29 mouse cellular contexts compared by ENCODE assay signal in genomic region chr8:104371121-104371520, GRCm38 (mm10). TPM values are rescaled to one million over a fixed set of nuclear protein-coding genes. Genes with fewer than 3 reads are reported as not detected.
"Had no signal": no experiment of that assay in that cellular context is flagged by ENCODE, and none has a peak within 500 bp of the region (broad histone marks: within the 10 kb centered on the region; RNA-seq: fewer than 3 reads in every experiment).

No protein-coding gene starts in this region.

- H3K36me3 ChIP-seq: midbrain, embryonic 13.5 days; neural tube, embryonic 12.5 days; neural tube, embryonic 15.5 days; stomach, embryonic 15.5 days had no signal

- DNase-seq: kidney, adult 18-20 months; kidney, adult 9 months; kidney, postnatal 14 days; layer of hippocampus, adult 9-11 months; liver; liver, postnatal 0 days; lung, embryonic 14.5 days; right cerebral cortex, adult 18-20 months; right cerebral cortex, postnatal 14 days; spleen, adult 18-20 months; thymus, postnatal 25 days had no signal

- H3K27ac ChIP-seq: layer of hippocampus, adult 2 months; limb, embryonic 10.5 days; limb, embryonic 13.5 days; liver, embryonic 14.5 days; midbrain, embryonic 13.5 days; neural tube, embryonic 12.5 days; neural tube, embryonic 15.5 days; stomach, embryonic 15.5 days had no signal

- H3K4me2 ChIP-seq: limb, embryonic 13.5 days; lung, embryonic 14.5 days; midbrain, embryonic 13.5 days; neural tube, embryonic 12.5 days; neural tube, embryonic 15.5 days; stomach, embryonic 15.5 days had no signal

- H3K4me3 ChIP-seq: layer of hippocampus, adult 2 months; limb, embryonic 10.5 days; limb, embryonic 13.5 days; midbrain, embryonic 13.5 days; neural tube, embryonic 12.5 days; neural tube, embryonic 15.5 days; stomach, embryonic 15.5 days had no signal

- ATAC-seq: liver, postnatal 0 days; lung, postnatal 0 days; midbrain, embryonic 13.5 days had no signal

- H3K9ac ChIP-seq: limb, embryonic 13.5 days; liver, embryonic 14.5 days; liver, postnatal 0 days; lung, embryonic 14.5 days; midbrain, embryonic 13.5 days; neural tube, embryonic 12.5 days; neural tube, embryonic 15.5 days; stomach, embryonic 15.5 days had no signal

- H3K9me3 ChIP-seq: limb, embryonic 10.5 days; limb, embryonic 13.5 days; midbrain, embryonic 13.5 days; neural tube, embryonic 12.5 days; neural tube, embryonic 15.5 days; stomach, embryonic 15.5 days had no signal

- H3K27me3 ChIP-seq: limb, embryonic 13.5 days; midbrain, embryonic 13.5 days; neural tube, embryonic 12.5 days; neural tube, embryonic 15.5 days; stomach, embryonic 15.5 days had no signal

RNA-seq across cellular contexts. Expression of gene Cmtm2b, which starts 49.1 kb away (rescaled TPM):
- total RNA-seq: layer of hippocampus, adult 2 months; layer of hippocampus, postnatal 25 days; left cerebral cortex, adult 18-20 months; left cerebral cortex, postnatal 25 days; megakaryocyte, adult 5-6 weeks; midbrain, postnatal 0 days had no signal
- polyA plus RNA-seq: kidney, embryonic 16.5 days; large intestine, adult 2 months; limb, embryonic 10.5 days; limb, embryonic 13.5 days; liver, embryonic 14.5 days; liver, postnatal 0 days; lung, embryonic 14.5 days; lung, postnatal 0 days; macrophage; midbrain, embryonic 13.5 days; midbrain, postnatal 0 days; neural tube, embryonic 12.5 days; neural tube, embryonic 15.5 days; stomach, embryonic 15.5 days; thymus, postnatal 0 days had no signal

RNA-seq across cellular contexts. Expression of gene Gm11020, which starts 49.8 kb away (rescaled TPM):
- total RNA-seq: layer of hippocampus, adult 2 months; layer of hippocampus, postnatal 25 days; left cerebral cortex, adult 18-20 months; left cerebral cortex, postnatal 25 days; megakaryocyte, adult 5-6 weeks; midbrain, postnatal 0 days had no signal
- polyA plus RNA-seq: kidney, embryonic 16.5 days; large intestine, adult 2 months; limb, embryonic 10.5 days; limb, embryonic 13.5 days; liver, embryonic 14.5 days; liver, postnatal 0 days; lung, embryonic 14.5 days; lung, postnatal 0 days; macrophage; midbrain, embryonic 13.5 days; midbrain, postnatal 0 days; neural tube, embryonic 12.5 days; neural tube, embryonic 15.5 days; stomach, embryonic 15.5 days; thymus, postnatal 0 days had no signal
